Mouse (Mus musculus) heart, postnatal 0 days (tissue): ENCODE measurements around the gene Rabgef1.

Experiments
- CTCF ChIP-seq: IDR thresholded peaks from 2 replicates; pipeline ENCODE4 v1.5.1; 2016; ENCODE audit warnings: antibody characterized with exemption, control low read depth, low read depth
- EP300 ChIP-seq: IDR thresholded peaks from 2 replicates; pipeline ENCODE4 v1.6.1; 2016; ENCODE audit warnings: antibody characterized with exemption, low read depth

- TF ChIP-seq CTCF (no peak), EP300 (no peak)
Measured at GRCm38 (mm10) chr5:130173012-130173411, 1.4 kb downstream of the Rabgef1 start.
